Mouse (Mus musculus) forebrain, embryonic 11.5 days (tissue): ENCODE results near the gene Ephx1. TPM values are rescaled to one million over a fixed set of nuclear protein-coding genes. Genes with fewer than 3 reads are reported as not detected.
"Not testable (repeated sequence)": the region's sequence is repeated elsewhere in the genome, so short reads cannot be mapped to it uniquely, and the experiment has no call there.

Experiments used
- ATAC-seq: fragments of 200-750 bp; cut with Nextera tagmentation; replicated peaks from 2 replicates; pipeline ENCODE4 v1.8.0; 2017; ENCODE audit warnings: moderate TSS enrichment; ENCODE audit not compliant: low FRiP score
- DNase-seq: peaks from one replicate; pipeline ENCODE4 v3.0.0-alpha.2; 2017; ENCODE audit warnings: low spot score
- H3K27ac ChIP-seq: fragments of 300-500 bp; sonication (generic); 2 replicates; pipeline ENCODE4 v1.5.1; 2014; ENCODE audit warnings: low read depth, low read length
- H3K27me3 ChIP-seq: fragments of 300-500 bp; sonication (generic); 2 replicates; pipeline ENCODE4 v1.6.1; 2014; ENCODE audit warnings: mild to moderate bottlenecking, low read length, mixed read lengths; ENCODE audit not compliant: control insufficient read depth, insufficient read depth
- H3K36me3 ChIP-seq: fragments of 300-500 bp; sonication (generic); 2 replicates; pipeline ENCODE4 v1.6.1; 2014; ENCODE audit warnings: mild to moderate bottlenecking, low read length, moderate library complexity, mixed read lengths; ENCODE audit not compliant: control insufficient read depth, insufficient read depth
- H3K4me1 ChIP-seq: fragments of 300-500 bp; sonication (generic); replicated peaks from 2 replicates; pipeline ENCODE4 v1.6.1; 2014; ENCODE audit warnings: low read length, mixed read lengths; ENCODE audit not compliant: control insufficient read depth, insufficient read depth
- H3K4me2 ChIP-seq: fragments of 300-500 bp; sonication (generic); 2 replicates; pipeline ENCODE4 v1.6.1; 2014; ENCODE audit warnings: low read depth, mild to moderate bottlenecking, low read length, moderate library complexity, mixed read lengths; ENCODE audit not compliant: severe bottlenecking
- H3K4me3 ChIP-seq: fragments of 300-500 bp; sonication (generic); 2 replicates; pipeline ENCODE4 v1.5.1; 2014; ENCODE audit warnings: low read depth, low read length
- H3K9ac ChIP-seq: fragments of 300-500 bp; sonication (generic); 2 replicates; pipeline ENCODE4 v1.6.1; 2014; ENCODE audit warnings: low read length
- H3K9me3 ChIP-seq: fragments of 300-500 bp; sonication (generic); 2 replicates; pipeline ENCODE4 v1.6.1; 2016; ENCODE audit warnings: low read length, mixed read lengths; ENCODE audit not compliant: control insufficient read depth
- WGBS: fragments of 180-500 bp; shearing (Covaris S2); extraction: QIAGEN DNeasy Blood & Tissue Kit; methylation state at CpG from one replicate; pipeline ENCODE4 v1.1.7; 2014; 5-methylcytosine and 5-hydroxymethylcytosine counted together
- polyA plus RNA-seq: library from polyadenylated mRNA; unstranded; fragments of >200 nt; fragmentation: Nextera tagmentation; extraction: Ambion mirVana; gene quantifications from 2 replicates; pipeline ENCODE4 v1.2.1, GENCODE M21; 2014

The Ephx1 gene
- polyA plus RNA-seq, 1 experiment from 2014 or later, result 1.1 TPM

GRCm38 (mm10) chr1:181000501-181001092 is 20.1 kb downstream of the Ephx1 start:
- Histone ChIP-seq H3K4me1 (no peaks in the 10 kb centered on the region), H3K27me3 (no peaks in the 10 kb centered on the region), H3K27ac (no peak overlapping the region), H3K4me3 (no peak overlapping the region), H3K9ac (no peak overlapping the region), H3K9me3 (no peaks in the 10 kb centered on the region), H3K36me3 (no peaks in the 10 kb centered on the region), H3K4me2 (no peak overlapping the region)
- ATAC-seq (no peak), DNase-seq (no peak)
- 58% methylated on average over 10 of the region's 10 CpGs for WGBS

- H3K4me1 ChIP-seq, result no peaks in the 10 kb centered on the region
- no peak overlapping the region for H3K4me2 ChIP-seq
- no peaks in the 10 kb centered on the region for H3K27me3 ChIP-seq
- H3K4me3 ChIP-seq, result no peak overlapping the region
- no peak overlapping the region for H3K27ac ChIP-seq
- ATAC-seq (no peak), DNase-seq (no peak)
- 69% methylated on average over 3 of the region's 3 CpGs for WGBS
- no peaks in the 10 kb centered on the region for H3K9me3 ChIP-seq
- no peaks in the 10 kb centered on the region for H3K36me3 ChIP-seq
- no peak overlapping the region for H3K9ac ChIP-seq
These were observed 28.6 kb downstream of the Ephx1 start for GRCm38 (mm10) chr1:180992142-180992541.

DNA sequence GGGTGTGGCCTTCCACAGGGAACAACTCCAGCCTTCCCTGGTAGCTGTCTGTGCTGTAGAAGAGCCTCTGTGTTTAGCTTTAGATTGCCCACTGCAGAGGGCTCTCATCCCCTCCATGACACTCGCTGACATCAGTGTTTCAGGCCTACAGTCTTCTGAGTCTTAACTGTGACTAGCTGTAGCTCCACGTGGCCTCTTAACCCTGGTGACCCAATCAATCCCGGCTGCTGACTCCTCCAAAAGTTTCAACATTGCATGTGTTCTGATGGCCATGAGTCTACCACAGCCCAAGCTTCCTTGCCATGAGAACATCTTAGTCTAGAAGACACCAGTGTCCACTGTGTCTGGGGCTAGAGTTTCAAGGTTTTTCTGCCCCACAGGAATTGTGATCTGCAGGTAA is 30.0 kb downstream of the Ephx1 start:
- H3K4me3 ChIP-seq, result no peak overlapping the region
- no peak overlapping the region for H3K9ac ChIP-seq
- H3K27ac ChIP-seq, result no peak overlapping the region
- DNase-seq, result no peak
- H3K27me3 ChIP-seq, result no peaks in the 10 kb centered on the region
- no peak overlapping the region for H3K4me2 ChIP-seq
- ATAC-seq, result no peak
- WGBS, result 75% methylated on average over 3 of the region's 3 CpGs
- H3K9me3 ChIP-seq, result no peaks in the 10 kb centered on the region
- H3K4me1 ChIP-seq, result no peaks in the 10 kb centered on the region
- H3K36me3 ChIP-seq, result no peaks in the 10 kb centered on the region

DNA sequence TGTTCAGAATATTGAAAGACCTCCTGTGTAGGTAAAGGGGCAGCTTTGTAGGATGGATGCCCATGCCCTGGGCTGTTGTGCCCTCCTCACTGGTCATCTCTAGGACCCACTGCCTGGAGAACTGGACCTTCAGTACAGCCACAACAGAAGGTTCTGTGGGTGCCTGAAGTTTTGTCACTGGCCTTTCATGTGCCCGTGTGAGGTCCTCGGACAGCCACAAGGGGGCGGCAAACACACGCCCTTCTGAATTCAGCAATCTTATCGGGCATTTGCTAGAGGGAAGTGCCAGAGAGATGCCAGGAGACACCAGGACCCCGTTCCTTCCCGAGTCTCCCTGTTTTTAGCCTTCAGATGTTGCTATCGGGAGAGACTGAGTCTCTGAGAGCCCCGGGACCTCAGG is 32.9 kb downstream of the Ephx1 start:
- Histone ChIP-seq H3K36me3 (no peaks in the 10 kb centered on the region), H3K4me3 (no peak overlapping the region), H3K4me1 (no peaks in the 10 kb centered on the region), H3K4me2 (no peak overlapping the region), H3K9ac (no peak overlapping the region), H3K27me3 (no peaks in the 10 kb centered on the region), H3K27ac (no peak overlapping the region), H3K9me3 (no peaks in the 10 kb centered on the region)
- ATAC-seq, result 0 out of 2 replicates have a peak, but pooled peaks have one; percentile 42
- WGBS, result 5% methylated on average over 9 of the region's 9 CpGs
- DNase-seq, result peak; percentile 90

DNA sequence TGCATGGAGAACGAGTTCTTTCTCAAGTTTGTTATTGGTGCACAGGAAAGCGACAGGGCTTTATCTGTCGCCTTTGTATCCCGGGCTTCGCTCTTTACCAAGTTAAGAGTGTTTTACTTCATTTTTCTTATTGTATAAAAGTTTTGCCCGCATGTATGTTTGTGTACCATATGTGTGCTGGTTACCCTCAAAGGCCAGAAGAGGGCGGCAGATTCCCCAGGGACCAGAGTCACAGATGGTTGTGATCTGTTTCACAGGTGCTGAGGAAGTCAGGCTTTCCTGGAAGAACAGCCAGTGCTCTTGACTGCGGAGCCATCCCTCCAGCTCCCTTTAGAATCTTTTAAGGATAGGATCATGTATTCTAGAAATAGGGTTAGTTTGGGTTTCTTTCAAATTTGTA is 34.0 kb downstream of the Ephx1 start:
- Histone ChIP-seq H3K4me1 (no peaks in the 10 kb centered on the region), H3K27ac (no peak overlapping the region), H3K27me3 (no peaks in the 10 kb centered on the region), H3K9ac (no peak overlapping the region), H3K4me3 (no peak overlapping the region), H3K4me2 (no peak overlapping the region), H3K36me3 (no peaks in the 10 kb centered on the region), H3K9me3 (no peaks in the 10 kb centered on the region)
- DNase-seq (no peak), ATAC-seq (no peak)
- WGBS, result 91% methylated on average over 8 of the region's 8 CpGs

DNA sequence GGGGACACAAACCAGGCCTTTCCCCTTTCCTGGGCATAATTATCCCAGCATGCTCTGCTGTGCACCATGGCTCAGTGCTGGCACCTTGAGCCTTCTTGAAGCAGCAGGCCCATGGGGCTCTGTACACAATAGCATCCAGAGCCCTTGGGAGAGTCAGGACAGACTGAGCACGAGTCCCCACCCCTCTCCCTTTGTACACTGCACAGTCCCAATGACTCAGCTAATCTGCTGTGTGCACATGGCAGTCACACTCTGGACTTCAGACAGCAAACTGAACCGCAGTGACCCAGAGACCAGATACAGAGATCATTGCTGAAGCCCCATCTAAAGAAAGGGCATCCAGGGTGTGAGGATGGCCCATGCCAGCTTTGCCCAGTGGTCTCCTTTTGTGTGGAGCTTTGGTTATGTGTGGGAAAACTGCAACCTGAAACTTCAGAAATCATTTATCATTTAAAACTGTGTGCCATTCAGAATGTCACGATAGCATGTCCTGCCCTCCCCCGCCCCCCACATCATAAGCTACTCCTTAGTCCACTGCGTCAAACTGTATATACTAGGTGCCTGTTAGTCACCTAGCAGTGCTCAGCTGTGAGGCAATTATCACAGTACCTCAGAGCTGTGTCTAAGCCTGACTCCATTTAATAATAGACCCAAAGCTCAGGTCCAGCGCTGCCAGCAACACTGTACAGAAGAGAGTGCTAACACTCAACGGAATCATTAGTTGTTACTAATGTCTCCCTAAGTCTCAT is 39.2 kb downstream of the Ephx1 start:
- H3K4me3 ChIP-seq, H3K36me3 ChIP-seq, H3K9me3 ChIP-seq, H3K4me2 ChIP-seq, ATAC-seq, H3K27ac ChIP-seq, H3K27me3 ChIP-seq, H3K4me1 ChIP-seq, DNase-seq, H3K9ac ChIP-seq: not testable (repeated sequence)
- WGBS, result 84% methylated on average over 7 of the region's 7 CpGs

GRCm38 (mm10) chr1:180980464-180980863 is 40.2 kb downstream of the Ephx1 start:
- no peaks in the 10 kb centered on the region for H3K4me1 ChIP-seq
- 61% methylated on average over 2 of the region's 2 CpGs for WGBS
- no peak overlapping the region for H3K4me2 ChIP-seq
- H3K27ac ChIP-seq, result no peak overlapping the region
- ATAC-seq (no peak), DNase-seq (no peak)
- H3K9ac ChIP-seq, result no peak overlapping the region
- no peak overlapping the region for H3K4me3 ChIP-seq
- H3K36me3 ChIP-seq, result no peaks in the 10 kb centered on the region
- H3K27me3 ChIP-seq, result no peaks in the 10 kb centered on the region
- no peaks in the 10 kb centered on the region for H3K9me3 ChIP-seq

DNA sequence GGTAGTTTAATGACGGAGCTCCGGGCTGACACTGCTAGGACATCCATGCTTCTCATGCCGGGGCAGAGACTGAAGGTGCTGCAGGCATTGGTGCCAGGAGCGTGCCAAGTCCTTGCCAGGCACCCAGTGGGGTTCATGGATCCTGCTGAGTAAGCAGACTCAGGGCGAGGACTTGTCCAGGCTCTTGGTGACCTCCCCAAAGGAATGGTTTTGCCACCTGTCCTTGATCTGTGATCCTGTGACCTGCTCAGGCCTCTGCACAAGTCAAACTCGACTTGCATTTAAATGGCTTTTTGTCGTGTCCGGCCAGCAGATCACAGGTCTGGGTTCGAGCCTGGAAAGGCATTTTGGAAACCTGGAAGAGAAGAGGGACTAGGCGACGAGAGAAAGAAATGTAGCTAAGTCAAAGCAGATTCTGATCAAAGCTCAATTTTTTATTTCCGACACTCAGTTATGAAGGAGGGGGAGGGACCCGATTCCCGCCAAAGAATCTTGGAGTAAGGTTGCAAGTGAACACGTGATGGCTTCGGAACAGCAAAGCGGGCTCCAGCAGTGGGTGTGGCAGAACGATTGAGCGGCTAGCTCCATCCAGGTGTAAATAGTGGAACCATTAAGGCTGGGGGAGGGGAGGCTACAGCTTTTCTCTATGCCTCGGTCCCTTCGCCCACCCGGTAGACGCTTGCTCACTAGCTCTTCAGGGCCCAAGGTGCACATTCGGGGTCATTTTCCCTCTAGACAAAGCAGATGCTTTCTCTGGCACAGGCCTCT is 41.0 kb downstream of the Ephx1 start:
- no peaks in the 10 kb centered on the region for H3K27me3 ChIP-seq
- no peak for DNase-seq
- H3K9ac ChIP-seq, result no peak overlapping the region
- no peaks in the 10 kb centered on the region for H3K9me3 ChIP-seq
- no peak overlapping the region for H3K4me2 ChIP-seq
- H3K27ac ChIP-seq, result no peak overlapping the region
- WGBS, result 85% methylated on average over 23 of the region's 24 CpGs
- ATAC-seq, result no peak
- H3K4me1 ChIP-seq, result no peaks in the 10 kb centered on the region
- H3K36me3 ChIP-seq, result no peaks in the 10 kb centered on the region
- no peak overlapping the region for H3K4me3 ChIP-seq
